Mouse (Mus musculus) brown adipose tissue, adult 24 weeks (tissue): Measurements from ENCODE around the gene Rsph6a. TPM values are rescaled to one million over a fixed set of nuclear protein-coding genes. Genes with fewer than 3 reads are reported as not detected.

ENCODE experiments used
- H3K27ac ChIP-seq: fragments of 200-500 bp; replicated peaks from 2 replicates; pipeline ENCODE4 v1.5.1; 2012; ENCODE audit warnings: low read depth, mild to moderate bottlenecking, low read length
- H3K4me1 ChIP-seq: fragments of 200-500 bp; 2 replicates; pipeline ENCODE4 v1.6.1; 2012; ENCODE audit warnings: low read length, mixed read lengths; ENCODE audit not compliant: control insufficient read depth, insufficient read depth, insufficient read length
- H3K4me3 ChIP-seq: fragments of 200-500 bp; 2 replicates; pipeline ENCODE4 v1.5.1; 2012; ENCODE audit warnings: low read depth, mild to moderate bottlenecking, low read length, moderate library complexity; ENCODE audit not compliant: insufficient read depth
- polyA plus RNA-seq: library from polyadenylated mRNA; stranded (reverse); fragments of >200 nt; gene quantifications from 2 replicates; pipeline ENCODE4 v1.2.4, GENCODE M21; 2012; ENCODE audit not compliant: missing spikeins, insufficient read depth, insufficient read length

Gene Rsph6a
- polyA plus RNA-seq, 1 experiment: not detected

DNA sequence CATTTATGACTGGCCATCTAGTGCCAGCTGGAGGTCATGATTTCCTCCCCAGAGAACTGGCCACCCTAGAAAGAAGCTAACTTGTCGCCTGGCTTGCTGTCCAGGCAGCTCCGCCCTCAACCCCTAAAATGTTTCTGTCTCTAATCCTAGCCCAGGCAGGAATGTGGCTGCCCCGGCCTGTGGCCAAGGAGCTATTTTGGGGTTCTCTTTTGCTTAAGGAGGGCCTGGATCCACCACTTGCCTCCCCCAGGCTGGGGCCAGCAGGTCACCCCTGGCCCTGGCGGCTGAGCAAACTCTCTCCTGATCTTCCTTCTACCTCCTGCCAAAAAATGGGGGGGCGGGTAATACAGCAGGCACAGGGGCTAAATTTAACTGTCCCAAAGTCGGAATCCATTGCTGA, 28.6 kb downstream of the Rsph6a start:
- peaks cover 3% of the 10 kb centered on the region; the same call in 1 of the 2 replicates for H3K4me1 ChIP-seq
- no peak overlapping the region for H3K4me3 ChIP-seq
- no peak overlapping the region for H3K27ac ChIP-seq

GRCm38 (mm10) chr7:19083701-19084100, 29.2 kb downstream of the Rsph6a start, which contains the start of gene Dmpk:
Gene Dmpk, plus strand, starts transcription at chr7:19083849.
- Histone ChIP-seq H3K4me1 (peaks cover 3% of the 10 kb centered on the region; the same call in 1 of the 2 replicates), H3K4me3 (peak within 1 kb of the TSS; percentile 64), H3K27ac (peak within 1 kb of the TSS; percentile 50)

DNA sequence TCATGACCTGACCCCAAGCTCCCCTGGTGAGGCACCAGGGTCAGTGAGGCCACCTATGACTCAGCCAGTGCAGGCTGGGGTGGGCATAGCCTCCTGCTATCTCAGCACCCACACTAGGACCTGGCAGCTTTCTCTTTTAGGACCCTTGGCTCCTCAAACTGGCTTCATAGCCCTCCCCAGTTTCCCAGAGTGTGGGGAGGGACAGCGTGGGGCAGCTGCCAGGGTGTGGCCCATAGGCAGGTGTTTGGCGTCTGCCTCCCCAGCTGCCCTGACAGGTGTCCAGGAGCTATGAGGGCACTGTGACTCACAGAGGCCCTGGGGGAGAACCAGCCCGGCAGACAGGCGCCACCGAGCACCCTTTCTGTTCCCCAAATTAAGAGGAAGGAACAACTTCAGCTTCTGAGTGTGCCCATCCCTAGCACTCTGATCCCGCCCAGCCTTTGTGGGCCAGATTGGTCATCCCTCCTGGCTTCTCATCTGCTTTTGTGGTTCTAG, 29.8 kb downstream of the Rsph6a start:
- H3K27ac ChIP-seq: peak overlapping the region; percentile 50
- peak overlapping the region; percentile 64 for H3K4me3 ChIP-seq
- H3K4me1 ChIP-seq: peaks cover 3% of the 10 kb centered on the region; the same call in 1 of the 2 replicates

DNA sequence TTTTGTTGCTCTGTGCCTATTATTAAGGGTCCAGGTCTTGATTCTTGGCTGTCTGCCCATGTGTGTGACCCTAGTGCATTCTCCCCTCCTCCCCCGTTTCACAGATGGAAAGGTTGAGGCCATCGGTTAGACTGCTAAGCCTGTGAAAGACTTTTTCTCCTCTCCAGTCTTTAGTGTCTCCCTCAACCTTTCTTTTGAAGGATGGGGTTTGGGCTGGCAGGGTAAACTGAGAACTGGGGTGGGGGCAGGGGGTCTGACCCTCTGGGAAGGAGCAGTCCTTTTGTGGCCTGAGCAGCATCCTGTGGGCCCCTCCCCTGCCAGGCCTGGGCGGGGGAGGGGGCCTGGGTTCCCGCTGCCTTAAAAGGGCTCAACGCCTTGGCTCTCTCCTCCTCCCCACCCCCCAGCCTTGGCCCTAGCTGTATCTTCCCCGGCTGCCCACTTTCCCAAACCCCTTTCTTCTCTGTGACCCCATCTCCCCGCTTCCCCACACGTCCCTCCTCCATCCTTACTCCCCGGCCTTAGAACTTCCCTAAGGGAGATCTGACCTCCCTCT, 30.5 kb downstream of the Rsph6a start:
- H3K4me1 ChIP-seq: peaks cover 3% of the 10 kb centered on the region; the same call in 1 of the 2 replicates
- peak overlapping the region; percentile 64 for H3K4me3 ChIP-seq
- peak overlapping the region; percentile 50 for H3K27ac ChIP-seq

- Histone ChIP-seq H3K4me3 (peak overlapping the region; percentile 8; the same call in 1 of the 2 replicates), H3K4me1 (peaks cover 3% of the 10 kb centered on the region; the same call in 1 of the 2 replicates), H3K27ac (no peak overlapping the region)
Observed at GRCm38 (mm10) chr7:19085495-19085894, 31.0 kb downstream of the Rsph6a start.

DNA sequence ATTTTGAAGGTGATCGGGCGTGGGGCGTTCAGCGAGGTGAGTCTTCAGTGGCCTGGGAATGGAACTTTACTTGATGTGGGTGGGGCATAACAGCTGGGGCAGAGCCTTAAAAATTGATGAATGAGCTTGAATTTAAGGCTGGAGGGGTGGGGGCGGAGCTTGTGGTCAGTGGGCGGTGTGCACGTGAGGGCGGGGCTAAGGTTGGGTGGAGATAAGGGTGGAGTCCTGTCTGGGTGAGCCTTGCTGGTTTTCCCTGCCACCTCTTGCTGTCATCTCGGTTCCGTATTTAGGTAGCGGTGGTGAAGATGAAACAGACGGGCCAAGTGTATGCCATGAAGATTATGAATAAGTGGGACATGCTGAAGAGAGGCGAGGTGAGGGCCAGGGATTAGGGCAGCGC, 31.6 kb downstream of the Rsph6a start:
- Histone ChIP-seq H3K4me3 (peak overlapping the region; percentile 8; the same call in 1 of the 2 replicates), H3K27ac (no peak overlapping the region), H3K4me1 (peaks cover 3% of the 10 kb centered on the region; the same call in 1 of the 2 replicates)

- no peak overlapping the region for H3K4me3 ChIP-seq
- no peak overlapping the region for H3K27ac ChIP-seq
- peaks cover 3% of the 10 kb centered on the region; the same call in 1 of the 2 replicates for H3K4me1 ChIP-seq
Observed at GRCm38 (mm10) chr7:19086760-19087159, 32.3 kb downstream of the Rsph6a start.

DNA sequence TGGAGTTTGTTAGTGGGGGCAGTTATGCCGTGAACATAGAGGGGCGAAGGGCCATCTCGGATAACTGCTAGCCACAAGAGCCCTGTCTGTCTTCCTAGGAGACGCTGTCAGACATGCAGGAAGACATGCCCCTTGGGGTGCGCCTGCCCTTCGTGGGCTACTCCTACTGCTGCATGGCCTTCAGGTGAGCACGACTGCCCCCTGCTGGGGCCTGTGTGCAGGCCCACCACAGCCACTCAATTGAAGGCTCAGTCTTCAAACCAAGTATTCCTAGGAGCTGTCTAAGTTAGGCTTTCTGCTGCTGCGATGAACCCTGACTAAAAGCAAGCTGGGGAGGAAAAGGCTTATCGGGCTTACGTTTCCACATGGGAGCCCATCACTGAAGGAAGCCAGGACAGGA, 34.3 kb downstream of the Rsph6a start:
- no peak overlapping the region for H3K27ac ChIP-seq
- H3K4me1 ChIP-seq: peaks cover 3% of the 10 kb centered on the region

GRCm38 (mm10) chr7:19091913-19092312, 37.4 kb downstream of the Rsph6a start:
- Histone ChIP-seq H3K4me3 (no peak overlapping the region), H3K27ac (no peak overlapping the region), H3K4me1 (peaks cover 5% of the 10 kb centered on the region; the same call in 1 of the 2 replicates)

More for the DNA sequence above, 34.3 kb downstream of the Rsph6a start:
- H3K4me3 ChIP-seq: no peak overlapping the region

DNA sequence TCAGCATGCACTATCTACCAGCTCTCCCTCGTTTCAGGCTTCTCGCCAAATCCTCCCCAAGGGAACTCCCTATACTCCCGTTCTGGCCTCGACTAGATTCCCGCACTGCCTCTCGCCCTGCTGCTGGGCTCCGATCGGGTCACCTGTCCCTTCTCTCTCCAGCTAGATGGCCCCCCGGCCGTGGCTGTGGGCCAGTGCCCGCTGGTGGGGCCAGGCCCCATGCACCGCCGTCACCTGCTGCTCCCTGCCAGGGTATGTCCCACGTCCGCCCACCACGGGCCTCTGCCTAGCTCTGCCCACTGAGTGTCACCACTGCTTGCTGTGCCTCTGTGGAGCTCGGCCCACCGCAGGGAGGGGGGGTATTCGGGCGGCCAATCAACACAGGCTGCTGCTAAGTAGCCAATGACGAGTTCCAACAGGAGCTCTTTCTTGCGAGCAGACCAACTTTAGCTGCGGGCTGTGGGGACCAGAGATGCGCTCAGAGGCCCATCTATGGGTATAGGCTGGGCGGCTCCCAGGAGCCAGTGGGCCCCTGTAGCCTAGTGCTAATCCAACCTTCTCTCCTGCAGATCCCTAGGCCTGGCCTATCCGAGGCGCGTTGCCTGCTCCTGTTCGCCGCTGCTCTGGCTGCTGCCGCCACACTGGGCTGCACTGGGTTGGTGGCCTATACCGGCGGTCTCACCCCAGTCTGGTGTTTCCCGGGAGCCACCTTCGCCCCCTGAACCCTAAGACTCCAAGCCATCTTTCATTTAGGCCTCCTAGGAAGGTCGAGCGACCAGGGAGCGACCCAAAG, 38.1 kb downstream of the Rsph6a start:
- H3K4me3 ChIP-seq: no peak overlapping the region; the same call in none of the 2 replicates
- peaks cover 5% of the 10 kb centered on the region; the same call in 1 of the 2 replicates for H3K4me1 ChIP-seq
- no peak overlapping the region for H3K27ac ChIP-seq

GRCm38 (mm10) chr7:19093174-19093521, 38.7 kb downstream of the Rsph6a start:
- peaks cover 5% of the 10 kb centered on the region; the same call in 1 of the 2 replicates for H3K4me1 ChIP-seq
- peak overlapping the region; percentile 50 for H3K4me3 ChIP-seq
- H3K27ac ChIP-seq: no peak overlapping the region

GRCm38 (mm10) chr7:19093537-19094385, 39.3 kb downstream of the Rsph6a start:
- peak overlapping the region; percentile 91 for H3K27ac ChIP-seq
- peaks cover 5% of the 10 kb centered on the region; the same call in 1 of the 2 replicates for H3K4me1 ChIP-seq
- peak overlapping the region; percentile 83 for H3K4me3 ChIP-seq

- Histone ChIP-seq H3K4me3 (peak within 1 kb of the TSS; percentile 83), H3K4me1 (peaks cover 5% of the 10 kb centered on the region; the same call in 1 of the 2 replicates)
Observed at GRCm38 (mm10) chr7:19094471-19094825, 40.0 kb downstream of the Rsph6a start, which contains the start of gene Six5. Gene Six5, plus strand, starts transcription at chr7:19094594.

DNA sequence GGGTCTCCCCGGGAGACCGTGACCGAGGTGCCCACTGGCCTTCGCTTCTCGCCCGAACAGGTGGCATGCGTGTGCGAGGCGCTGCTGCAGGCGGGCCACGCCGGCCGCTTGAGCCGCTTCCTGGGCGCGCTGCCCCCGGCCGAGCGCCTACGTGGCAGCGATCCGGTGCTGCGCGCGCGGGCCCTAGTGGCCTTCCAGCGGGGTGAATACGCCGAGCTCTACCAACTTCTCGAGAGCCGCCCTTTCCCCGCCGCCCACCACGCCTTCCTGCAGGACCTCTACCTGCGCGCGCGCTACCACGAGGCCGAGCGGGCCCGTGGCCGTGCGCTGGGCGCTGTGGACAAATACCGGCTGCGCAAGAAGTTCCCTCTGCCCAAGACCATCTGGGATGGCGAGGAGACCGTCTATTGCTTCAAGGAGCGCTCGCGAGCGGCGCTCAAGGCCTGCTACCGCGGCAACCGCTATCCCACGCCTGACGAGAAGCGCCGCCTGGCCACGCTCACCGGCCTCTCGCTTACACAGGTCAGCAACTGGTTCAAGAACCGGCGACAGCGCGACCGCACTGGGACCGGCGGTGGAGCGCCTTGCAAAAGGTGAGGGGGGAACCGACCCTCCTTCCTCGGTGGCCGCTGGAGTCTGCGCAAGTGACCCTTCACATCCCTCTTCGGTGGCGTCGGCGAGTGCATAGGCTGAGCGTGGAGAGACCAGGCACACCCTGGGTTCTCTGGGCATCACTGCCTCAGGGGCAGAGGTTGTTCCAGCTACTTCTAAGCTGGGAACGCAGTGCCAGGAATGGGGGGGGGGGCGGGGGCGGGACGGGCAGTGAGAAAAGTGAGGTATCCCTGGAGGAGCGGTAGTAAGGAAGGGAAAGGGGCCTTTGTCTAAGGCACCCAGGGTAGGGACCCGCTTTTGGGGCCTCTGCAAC, 40.6 kb downstream of the Rsph6a start:
- peaks cover 5% of the 10 kb centered on the region; the same call in 1 of the 2 replicates for H3K4me1 ChIP-seq
- peak overlapping the region; percentile 83 for H3K4me3 ChIP-seq
- H3K27ac ChIP-seq: peak overlapping the region; percentile 15; the same call in 1 of the 2 replicates

More at GRCm38 (mm10) chr7:19094471-19094825, 40.0 kb downstream of the Rsph6a start, which contains the start of gene Six5:
- H3K27ac ChIP-seq: peak within 1 kb of the TSS; percentile 91
